Mouse (Mus musculus) heart, embryonic 15.5 days (tissue): ENCODE measurements around the gene Plekhj1. TPM values are rescaled to one million over a fixed set of nuclear protein-coding genes. Genes with fewer than 3 reads are reported as not detected.

Experiments
- ATAC-seq: fragments of 200-750 bp; cut with Nextera tagmentation; replicated peaks from 2 replicates; pipeline ENCODE4 v1.8.0; 2017; ENCODE audit warnings: low read depth, moderate TSS enrichment; ENCODE audit not compliant: insufficient number of reproducible peaks, insufficient read depth, low FRiP score
- H3K27ac ChIP-seq: fragments of 300-500 bp; sonication (generic); 2 replicates; pipeline ENCODE4 v1.5.1; 2015; ENCODE audit warnings: mild to moderate bottlenecking, inconsistent platforms
- H3K27me3 ChIP-seq: fragments of 300-500 bp; sonication (generic); 2 replicates; pipeline ENCODE4 v1.6.1; 2015; ENCODE audit warnings: inconsistent platforms
- H3K36me3 ChIP-seq: fragments of 300-500 bp; sonication (generic); 2 replicates; pipeline ENCODE4 v1.6.1; 2015; ENCODE audit warnings: mild to moderate bottlenecking, inconsistent platforms
- H3K4me1 ChIP-seq: fragments of 300-500 bp; sonication (generic); replicated peaks from 2 replicates; pipeline ENCODE4 v1.6.1; 2015; ENCODE audit warnings: inconsistent platforms
- H3K4me2 ChIP-seq: fragments of 300-500 bp; sonication (generic); 2 replicates; pipeline ENCODE4 v1.6.1; 2015; ENCODE audit warnings: inconsistent platforms, mild to moderate bottlenecking, moderate library complexity
- H3K4me3 ChIP-seq: fragments of 300-500 bp; sonication (generic); 2 replicates; pipeline ENCODE4 v1.5.1; 2015; ENCODE audit warnings: mild to moderate bottlenecking, inconsistent platforms
- H3K9ac ChIP-seq: fragments of 300-500 bp; sonication (generic); 2 replicates; pipeline ENCODE4 v1.6.1; 2015; ENCODE audit warnings: mild to moderate bottlenecking, inconsistent platforms
- H3K9me3 ChIP-seq: fragments of 300-500 bp; sonication (generic); replicated peaks from 2 replicates; pipeline ENCODE4 v1.6.1; 2016; ENCODE audit warnings: inconsistent platforms
- WGBS: fragments of 180-500 bp; shearing (Covaris S2); methylation state at CpG from one replicate; pipeline ENCODE4 v1.1.7; 2015; ENCODE audit warnings: mixed read lengths; 5-methylcytosine and 5-hydroxymethylcytosine counted together
- polyA plus RNA-seq: library from polyadenylated mRNA; unstranded; fragments of >200 nt; fragmentation: Nextera tagmentation; extraction: Ambion mirVana; gene quantifications from 2 replicates; pipeline ENCODE4 v1.2.1, GENCODE M21; 2015

The Plekhj1 gene
- polyA plus RNA-seq = 65.2 and 83.1 TPM in 2 replicates

DNA sequence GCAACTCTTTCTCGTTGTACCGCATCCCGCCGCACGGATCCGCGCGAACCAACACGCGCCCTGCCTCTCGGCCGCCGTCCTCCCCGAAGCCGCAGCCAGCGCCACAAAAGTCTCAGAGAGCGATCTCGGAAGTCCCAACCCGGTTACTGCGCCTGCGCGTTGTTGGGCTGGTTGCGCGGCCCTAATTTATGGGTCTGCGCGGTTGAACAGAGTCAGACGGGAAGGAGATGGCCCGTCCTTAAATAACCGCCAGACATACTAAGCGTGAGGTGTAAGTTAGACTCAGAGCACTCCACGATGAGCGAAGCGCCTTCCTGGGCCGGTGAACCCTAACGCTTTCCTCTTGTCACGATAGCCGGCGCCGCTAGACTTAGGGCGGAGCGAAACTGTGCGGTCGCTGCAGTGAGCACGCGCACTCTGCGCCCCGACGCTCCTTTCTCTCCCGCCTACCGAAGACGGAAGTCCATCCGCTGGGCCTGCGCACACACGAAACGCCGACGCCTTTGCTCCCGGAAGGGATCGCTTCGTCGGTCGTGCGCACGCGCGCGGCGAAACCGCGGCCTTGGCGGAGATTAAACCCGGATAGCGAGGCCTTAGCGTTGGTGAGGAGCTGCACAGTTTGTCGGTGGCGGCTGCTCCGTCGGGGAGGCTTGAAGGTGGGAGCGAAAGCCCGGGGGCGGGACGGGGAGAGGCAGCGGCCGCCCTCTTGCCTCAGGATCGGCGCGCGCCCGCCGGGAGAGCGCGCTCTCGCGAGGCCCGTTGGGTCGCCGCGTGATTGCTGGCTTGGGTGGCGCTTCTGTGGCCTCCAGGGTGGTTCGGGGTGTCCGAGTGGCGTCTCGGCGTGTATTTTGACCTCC, at the start of gene Plekhj1, which contains the start of gene Sf3a2:
TSS of gene Plekhj1 (minus strand) at position 477 of the 857 bp plus-strand sequence.
TSS of gene Sf3a2 (plus strand) at position 49 of the 857 bp plus-strand sequence.
- H3K36me3 ChIP-seq = peaks cover 45% of the 10 kb centered on the region
- ATAC-seq = peak; percentile 91
- peaks cover 36% of the 10 kb centered on the region for H3K4me1 ChIP-seq
- no peaks in the 10 kb centered on the region for H3K27me3 ChIP-seq
- under 1% methylated on average over 104 of the region's 104 CpGs for WGBS
- peak within 1 kb of the TSS; percentile 69 for H3K4me2 ChIP-seq
- peak within 1 kb of the TSS; percentile 85 for H3K9ac ChIP-seq
- no peaks in the 10 kb centered on the region for H3K9me3 ChIP-seq
- peak within 1 kb of the TSS; percentile 91 for H3K27ac ChIP-seq
- H3K4me3 ChIP-seq = peak within 1 kb of the TSS; percentile 77

DNA sequence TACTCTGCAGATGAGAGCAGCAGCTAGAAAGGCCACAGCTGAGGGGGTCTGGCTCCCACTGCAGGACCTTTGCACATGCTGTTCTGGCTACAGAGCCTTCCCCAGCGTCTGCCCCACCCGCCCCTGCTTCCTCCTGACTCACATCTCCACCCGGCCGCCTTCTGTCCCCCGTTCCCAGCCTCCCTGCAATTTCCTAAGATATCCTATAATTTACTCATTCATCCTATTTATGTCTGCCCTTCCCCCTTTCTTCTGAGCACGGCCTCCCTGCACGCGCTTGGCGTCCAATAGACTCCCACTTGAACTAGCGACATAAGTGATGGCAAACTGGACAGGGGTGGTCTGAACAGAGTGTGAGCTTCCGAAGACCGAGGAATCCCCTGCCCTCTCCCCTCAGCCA, 47.3 kb upstream of the Plekhj1 start:
- Histone ChIP-seq H3K9me3 (no peaks in the 10 kb centered on the region), H3K9ac (no peak overlapping the region), H3K4me1 (peaks cover 33% of the 10 kb centered on the region), H3K27me3 (peaks cover 47% of the 10 kb centered on the region), H3K27ac (no peak overlapping the region), H3K36me3 (no peaks in the 10 kb centered on the region), H3K4me2 (no peak overlapping the region), H3K4me3 (no peak overlapping the region)
- WGBS = 65% methylated on average over 12 of the region's 12 CpGs
- ATAC-seq = no peak

DNA sequence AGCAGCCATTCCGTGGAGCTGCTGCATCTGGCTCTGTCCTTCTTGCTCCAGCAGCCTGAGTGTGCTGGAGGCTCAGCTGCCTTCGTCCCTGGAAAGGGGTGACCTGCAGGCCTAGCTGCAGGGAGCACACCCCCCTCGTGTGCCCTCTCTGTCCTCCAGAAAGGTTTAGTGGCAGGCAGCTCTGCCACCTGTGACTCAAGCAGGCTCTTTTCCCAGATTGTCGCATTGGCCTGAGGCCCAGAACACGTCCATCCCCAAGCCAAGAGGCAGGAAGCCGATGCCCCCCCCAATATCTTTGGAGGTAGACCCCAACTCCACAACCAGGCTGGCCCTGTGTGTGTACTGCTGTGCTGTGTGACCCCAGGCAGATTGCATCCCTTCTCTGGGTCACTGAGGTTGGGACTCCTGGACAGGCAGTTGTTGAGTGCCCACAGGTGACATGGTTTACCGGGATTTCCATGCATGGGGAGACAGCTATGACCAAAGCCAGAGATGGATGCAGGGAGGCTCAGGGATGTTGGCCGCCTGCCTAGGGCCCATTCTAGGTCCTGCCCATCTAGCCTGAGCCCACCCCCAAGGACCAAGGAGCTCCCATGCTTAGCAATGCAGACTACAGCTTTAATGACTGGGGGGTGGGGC, 46.7 kb upstream of the Plekhj1 start:
- Histone ChIP-seq H3K4me2 (no peak overlapping the region), H3K27ac (no peak overlapping the region), H3K36me3 (no peaks in the 10 kb centered on the region), H3K9ac (no peak overlapping the region), H3K4me3 (no peak overlapping the region), H3K27me3 (peaks cover 50% of the 10 kb centered on the region), H3K9me3 (no peaks in the 10 kb centered on the region), H3K4me1 (peaks cover 33% of the 10 kb centered on the region)
- no peak for ATAC-seq
- WGBS = 50% methylated on average over 8 of the region's 8 CpGs

DNA sequence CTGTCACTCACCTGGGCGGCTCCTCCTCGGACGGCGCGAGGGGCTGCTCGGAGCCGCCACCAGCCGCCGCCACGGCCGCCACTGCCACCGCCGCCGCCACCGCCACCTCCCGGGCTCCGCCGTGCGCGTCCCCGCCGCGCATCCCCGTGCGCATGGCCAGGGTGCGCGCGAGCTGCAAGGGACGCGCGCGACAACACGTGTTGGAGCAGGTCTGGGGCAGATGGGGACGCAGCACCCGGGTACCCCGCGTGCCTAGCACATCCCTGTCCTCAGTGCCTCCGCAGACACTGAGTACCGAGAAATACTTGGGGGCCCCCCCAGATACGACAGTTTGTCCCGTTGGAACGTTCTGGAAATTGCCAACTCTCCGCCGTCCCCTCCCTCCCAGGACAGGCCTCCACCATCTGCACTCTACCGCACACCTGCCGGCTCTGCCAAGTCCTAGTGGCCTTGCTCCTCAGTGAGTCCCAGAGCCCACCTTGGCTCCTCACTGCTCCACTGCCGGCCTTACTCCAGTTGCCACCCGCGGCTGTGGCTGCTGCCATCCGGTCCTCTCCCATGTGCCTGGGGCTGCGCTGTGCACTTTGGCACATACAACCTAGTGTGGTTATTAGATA, 45.6 kb upstream of the Plekhj1 start, which contains the start of gene Lingo3:
TSS of gene Lingo3 (minus strand) at position 109 of the 617 bp plus-strand sequence.
- Histone ChIP-seq H3K27me3 (peaks cover 50% of the 10 kb centered on the region), H3K4me1 (peaks cover 31% of the 10 kb centered on the region), H3K27ac (no peak within 1 kb of the TSS), H3K36me3 (no peaks in the 10 kb centered on the region), H3K9me3 (no peaks in the 10 kb centered on the region), H3K9ac (peak within 1 kb of the TSS; percentile 41; the same call in 1 of the 2 replicates), H3K4me2 (peak within 1 kb of the TSS; percentile 85), H3K4me3 (peak within 1 kb of the TSS; percentile 50)
- no peak for ATAC-seq
- WGBS = 5% methylated on average over 51 of the region's 51 CpGs

DNA sequence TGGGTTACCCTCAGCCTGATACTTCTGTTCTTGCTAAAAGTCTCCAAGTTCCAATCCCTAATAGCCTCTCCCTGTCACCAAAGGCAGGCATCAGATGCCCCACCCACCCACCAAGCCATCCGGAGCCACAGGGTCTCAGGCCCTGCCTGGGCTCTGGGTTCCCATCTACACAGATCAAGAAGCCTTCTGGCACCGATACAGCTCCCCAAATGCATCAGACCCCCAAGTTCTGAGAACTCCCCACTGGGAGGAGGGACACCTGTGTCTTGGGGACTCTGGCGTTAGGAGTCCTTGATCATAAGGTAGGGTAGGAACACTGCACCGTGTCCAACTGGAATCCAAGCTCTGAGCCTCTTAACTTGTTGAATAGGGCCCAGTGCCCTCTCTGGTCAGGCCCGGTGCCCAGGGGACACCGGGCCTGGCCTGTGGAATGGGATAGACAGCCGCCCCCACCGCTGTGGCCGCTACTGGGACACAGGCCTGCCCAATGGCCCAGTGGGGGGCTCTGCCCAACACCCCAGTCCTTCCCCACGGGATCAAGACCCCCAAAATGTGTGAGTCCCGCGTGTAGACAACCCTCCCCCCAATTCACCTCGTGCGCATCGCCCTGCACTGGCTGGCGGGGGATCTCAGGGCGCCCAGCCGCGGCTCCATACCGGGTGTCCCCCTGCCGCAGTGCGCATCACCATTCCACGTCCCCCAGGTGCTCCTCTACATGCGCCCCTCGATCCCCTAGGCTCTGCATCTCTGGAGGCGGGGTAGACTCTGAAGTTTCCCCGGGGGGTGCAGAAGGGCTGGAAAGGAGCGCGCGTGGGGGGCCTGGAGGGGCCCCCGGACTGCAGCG, 44.9 kb upstream of the Plekhj1 start:
- peaks cover 28% of the 10 kb centered on the region for H3K4me1 ChIP-seq
- ATAC-seq = no peak
- H3K36me3 ChIP-seq = no peaks in the 10 kb centered on the region
- no peak overlapping the region for H3K27ac ChIP-seq
- H3K9me3 ChIP-seq = no peaks in the 10 kb centered on the region
- peak overlapping the region; percentile 41; the same call in 1 of the 2 replicates for H3K9ac ChIP-seq
- WGBS = 10% methylated on average over 32 of the region's 32 CpGs
- peak overlapping the region; percentile 85 for H3K4me2 ChIP-seq
- peaks cover 50% of the 10 kb centered on the region for H3K27me3 ChIP-seq
- peak overlapping the region; percentile 50 for H3K4me3 ChIP-seq

DNA sequence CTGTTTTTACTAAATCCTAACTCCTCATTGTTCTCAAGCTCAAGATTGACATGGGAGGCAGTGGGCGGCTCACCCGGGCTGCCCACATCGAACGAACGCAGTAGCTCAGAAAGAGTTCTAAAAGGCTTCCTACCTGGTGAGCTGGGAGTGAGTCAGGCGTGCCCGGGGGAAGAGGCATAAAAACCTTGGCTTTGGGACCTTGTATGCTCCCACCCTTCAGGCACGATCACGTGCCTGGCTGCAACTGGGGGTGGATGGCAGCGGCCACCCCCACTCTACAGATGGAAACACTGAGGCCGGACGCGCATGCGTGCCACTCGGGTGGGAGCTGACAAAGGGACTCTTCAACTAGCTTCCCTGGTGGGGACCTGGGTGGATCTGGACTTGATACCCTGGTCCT, 43.9 kb upstream of the Plekhj1 start:
- Histone ChIP-seq H3K27me3 (peaks cover 50% of the 10 kb centered on the region), H3K4me2 (no peak overlapping the region), H3K36me3 (no peaks in the 10 kb centered on the region), H3K4me1 (peaks cover 36% of the 10 kb centered on the region), H3K9me3 (no peaks in the 10 kb centered on the region), H3K9ac (no peak overlapping the region), H3K4me3 (no peak overlapping the region), H3K27ac (no peak overlapping the region)
- no peak for ATAC-seq
- 78% methylated on average over 15 of the region's 15 CpGs for WGBS

DNA sequence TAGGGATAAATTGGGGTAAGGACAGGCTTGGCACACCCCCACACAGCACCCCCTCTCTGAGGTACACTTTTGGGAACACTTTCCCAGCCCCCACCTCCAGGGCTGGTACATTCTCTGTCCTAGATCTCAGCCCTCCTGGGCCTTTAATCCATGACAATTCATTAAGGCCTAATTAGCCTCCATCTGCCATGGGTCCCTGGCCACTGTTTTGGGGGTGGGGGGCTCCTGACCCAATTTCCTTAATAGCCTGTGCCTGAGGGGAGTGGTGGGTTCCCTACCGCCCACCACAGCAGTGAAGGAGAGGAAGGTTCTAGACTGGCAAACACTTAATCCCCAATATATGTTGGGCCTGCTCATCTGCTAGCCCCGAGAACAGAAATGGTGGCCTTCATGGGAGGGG, 43.3 kb upstream of the Plekhj1 start:
- peaks cover 42% of the 10 kb centered on the region for H3K4me1 ChIP-seq
- no peak overlapping the region for H3K4me2 ChIP-seq
- H3K9ac ChIP-seq = no peak overlapping the region
- no peaks in the 10 kb centered on the region for H3K9me3 ChIP-seq
- H3K27me3 ChIP-seq = peaks cover 55% of the 10 kb centered on the region
- no peaks in the 10 kb centered on the region for H3K36me3 ChIP-seq
- no peak overlapping the region for H3K27ac ChIP-seq
- ATAC-seq = no peak
- no peak overlapping the region for H3K4me3 ChIP-seq
- 75% methylated on average over 2 of the region's 2 CpGs for WGBS

DNA sequence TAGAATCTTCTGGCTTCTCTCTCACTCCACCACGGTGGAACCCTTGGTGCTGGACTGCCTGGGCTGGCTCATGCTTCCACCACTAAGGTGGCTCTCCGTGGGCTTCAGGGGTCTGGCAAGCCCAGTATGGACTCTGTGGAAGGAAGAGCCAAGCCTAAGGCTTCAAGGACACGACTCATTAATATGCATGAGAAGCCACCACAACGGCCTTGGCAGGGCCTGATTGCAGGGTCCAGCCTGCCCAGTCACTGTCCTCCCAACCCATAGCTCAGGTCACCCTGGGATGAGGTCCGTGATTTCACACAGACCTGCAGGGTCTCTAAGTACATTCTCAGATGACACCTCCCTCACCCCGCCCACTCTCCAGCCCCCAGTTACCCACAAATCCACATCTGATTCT, 41.4 kb upstream of the Plekhj1 start:
- Histone ChIP-seq H3K27ac (no peak overlapping the region), H3K4me1 (peaks cover 42% of the 10 kb centered on the region), H3K27me3 (peaks cover 63% of the 10 kb centered on the region), H3K4me2 (no peak overlapping the region), H3K9me3 (no peaks in the 10 kb centered on the region), H3K36me3 (no peaks in the 10 kb centered on the region), H3K9ac (no peak overlapping the region), H3K4me3 (no peak overlapping the region)
- 60% methylated on average over 6 of the region's 6 CpGs for WGBS
- no peak for ATAC-seq

DNA sequence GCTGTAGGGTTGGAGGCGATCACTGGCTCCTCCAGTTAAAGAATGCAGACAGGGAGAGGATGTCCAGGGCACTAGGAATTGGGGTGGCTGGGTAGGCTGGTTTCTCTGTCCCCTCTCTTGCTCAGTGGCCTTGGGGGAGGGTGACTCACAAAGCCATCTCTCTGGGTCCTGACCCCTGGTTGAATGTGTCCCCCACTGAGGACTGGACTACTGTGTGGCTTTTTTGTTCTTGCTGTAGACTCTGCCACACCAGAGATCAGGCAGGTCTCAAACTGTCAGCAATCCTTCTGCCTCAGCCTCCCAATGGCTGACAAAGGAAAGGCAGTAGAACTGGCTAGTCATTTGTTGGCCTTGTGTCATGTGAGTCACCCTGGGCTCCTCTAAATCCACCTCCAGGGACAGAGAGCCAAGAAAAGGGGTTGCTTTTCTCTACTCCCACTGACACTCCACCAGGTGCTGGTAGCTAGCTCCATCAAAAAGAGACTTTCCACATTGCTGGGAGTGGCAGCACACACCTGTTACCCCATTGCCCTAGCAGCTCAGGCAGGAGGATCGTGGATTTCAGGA, 40.0 kb upstream of the Plekhj1 start:
- 58% methylated on average over 2 of the region's 2 CpGs for WGBS
- Histone ChIP-seq H3K4me3 (no peak overlapping the region), H3K36me3 (no peaks in the 10 kb centered on the region), H3K9me3 (no peaks in the 10 kb centered on the region), H3K27ac (peak overlapping the region; percentile 69), H3K27me3 (peaks cover 63% of the 10 kb centered on the region), H3K4me2 (no peak overlapping the region), H3K4me1 (peaks cover 33% of the 10 kb centered on the region), H3K9ac (no peak overlapping the region)
- ATAC-seq = peak; percentile 14; the same call in 1 of the 2 replicates

DNA sequence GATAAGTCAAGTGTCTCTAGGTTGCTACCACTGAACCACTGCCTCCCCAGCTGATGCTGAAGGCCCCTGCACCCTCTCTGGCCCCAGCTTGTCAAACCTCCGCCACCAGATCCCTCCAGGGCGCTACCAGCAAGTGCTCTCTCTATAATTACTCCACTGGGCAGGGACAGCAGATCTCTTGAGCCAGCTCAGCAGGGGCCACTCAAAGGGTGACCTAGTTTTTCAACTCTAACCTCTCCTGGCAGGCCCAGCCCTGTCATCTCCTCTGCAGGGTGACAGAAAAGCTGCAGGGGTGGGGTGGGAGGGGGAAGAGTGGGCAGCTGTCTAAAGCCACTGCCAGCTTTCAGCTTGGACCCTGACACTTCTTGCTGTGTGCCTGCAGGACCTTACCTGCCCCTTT, 39.4 kb upstream of the Plekhj1 start:
- Histone ChIP-seq H3K4me3 (no peak overlapping the region), H3K27me3 (peaks cover 59% of the 10 kb centered on the region), H3K9ac (no peak overlapping the region), H3K9me3 (no peaks in the 10 kb centered on the region), H3K27ac (peak overlapping the region; percentile 69), H3K36me3 (no peaks in the 10 kb centered on the region), H3K4me1 (peaks cover 31% of the 10 kb centered on the region), H3K4me2 (no peak overlapping the region)
- peak; percentile 64; the same call in 1 of the 2 replicates for ATAC-seq
- WGBS = 18% methylated on average over 2 of the region's 2 CpGs
